Mouse (Mus musculus): Measurements from ENCODE around the gene Flvcr2.

DNA sequence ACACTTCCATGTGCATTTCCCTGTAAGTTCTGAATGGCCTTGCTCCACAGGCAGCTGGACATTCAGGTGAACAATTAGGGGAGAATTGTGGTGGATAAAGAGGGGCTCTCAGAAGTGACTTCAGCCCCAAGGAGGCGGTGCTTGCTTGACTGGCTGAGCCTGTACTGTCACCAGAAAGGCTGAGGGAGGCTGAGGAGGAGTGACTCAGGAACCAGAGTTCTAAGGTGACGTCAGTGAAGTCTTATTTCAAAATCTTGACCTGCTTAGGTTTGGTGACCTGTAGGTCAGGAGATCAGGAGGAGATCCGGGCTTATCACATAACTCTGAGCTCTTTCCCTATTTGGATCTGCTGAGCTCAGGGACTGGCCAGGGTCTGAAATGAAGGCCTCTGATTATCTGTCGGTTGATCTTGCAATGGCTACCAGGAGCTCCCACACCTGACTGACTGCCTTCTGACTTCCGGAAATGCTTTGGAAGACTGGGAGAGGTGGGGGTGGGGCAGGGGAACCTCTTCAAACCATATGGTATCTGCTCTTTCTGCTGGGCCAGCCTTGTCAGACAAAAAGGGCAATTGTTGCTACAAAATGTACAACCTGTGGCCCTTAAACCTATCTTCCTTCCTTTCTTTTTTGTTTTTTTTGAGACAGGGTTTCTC is 8.4 kb downstream of the Flvcr2 start:
- no peak for TF ChIP-seq EP300 (IDR thresholded peaks at IDR 0.05; ENCODE audit: low read depth in 1 of 2, low read length in 2 of 2)
- TF ChIP-seq MAFK (IDR thresholded peaks at IDR 0.05; ENCODE audit: borderline replicate concordance, low read depth, low read length) = no peak
- TF ChIP-seq MYB (IDR thresholded peaks at IDR 0.05; ENCODE audit: low read depth, low read length) = no peak

Measured in MEL (cell line).